Mouse (Mus musculus) right cerebral cortex, adult 18-20 months (tissue): ENCODE results near the gene Gm20532.
"Not testable (repeated sequence)": the region's sequence is repeated elsewhere in the genome, so short reads cannot be mapped to it uniquely, and the experiment has no call there.

Experiments used
- DNase-seq: peaks from one replicate; pipeline ENCODE4 v3.0.0; 2022; ENCODE audit warnings: mixed read lengths

Gm20532 gene

DNA sequence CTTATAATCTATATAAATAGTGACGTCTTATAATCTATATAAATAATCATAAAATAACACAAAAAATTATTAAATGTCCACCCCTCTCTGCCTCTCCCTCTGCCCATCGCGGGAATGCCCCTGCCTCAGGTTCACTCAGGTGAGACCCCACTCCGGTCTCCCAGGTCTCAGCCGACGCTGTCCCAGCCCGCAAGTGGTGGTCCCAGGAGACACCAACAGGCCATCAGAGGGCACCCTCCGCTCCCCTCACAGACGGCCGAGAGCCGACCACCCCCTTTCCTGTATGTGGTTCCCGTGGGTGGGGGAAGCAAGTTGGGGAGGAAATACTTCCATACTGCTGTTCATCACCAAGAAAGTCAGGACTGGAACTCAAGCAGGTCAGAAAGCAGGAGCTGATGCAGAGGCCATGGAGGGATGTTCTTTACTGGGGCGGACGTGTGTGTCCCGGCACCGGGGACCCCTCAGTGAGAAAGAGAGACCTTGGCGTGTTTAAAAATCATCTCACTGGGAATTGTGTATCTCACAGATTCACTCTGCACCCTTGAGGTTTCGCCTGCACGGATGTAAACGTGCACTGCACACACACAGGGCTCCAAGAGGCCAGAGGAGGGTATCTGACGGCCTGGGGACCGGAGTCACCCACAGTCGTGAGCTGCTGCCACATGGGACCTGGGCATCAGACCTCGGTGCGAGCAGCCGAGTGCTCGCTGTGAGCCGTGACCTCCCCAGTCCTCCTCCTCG, 75.5 kb downstream of the Gm20532 start:
- DNase-seq, result no peak

GRCm38 (mm10) chr2:26662509-26662882, 76.1 kb downstream of the Gm20532 start:
- DNase-seq, result no peak

DNA sequence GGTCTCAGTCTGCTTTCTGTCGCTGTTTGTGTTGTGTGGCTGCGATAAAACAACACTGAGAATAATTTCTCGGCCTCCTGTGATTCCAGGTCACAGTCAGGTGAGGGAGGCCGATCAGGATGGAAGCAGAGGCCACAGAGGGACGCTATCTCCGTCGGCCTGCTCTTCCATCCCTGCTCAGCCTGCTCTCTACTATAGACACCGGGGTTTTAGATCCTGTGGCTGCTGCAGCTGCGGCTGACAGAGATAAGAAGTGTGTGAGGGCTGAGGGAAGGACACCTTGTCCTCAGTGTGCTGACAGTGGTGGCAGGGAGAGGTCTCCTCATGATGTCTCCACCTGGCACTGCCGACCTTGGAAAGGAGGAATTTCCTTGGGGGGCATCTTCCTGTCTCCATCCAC, 76.7 kb downstream of the Gm20532 start:
- DNase-seq, result no peak

- not testable (repeated sequence) for DNase-seq
Observed at GRCm38 (mm10) chr2:26663551-26663950, 77.1 kb downstream of the Gm20532 start.

GRCm38 (mm10) chr2:26668746-26669145, 82.3 kb downstream of the Gm20532 start:
- no peak for DNase-seq

DNA sequence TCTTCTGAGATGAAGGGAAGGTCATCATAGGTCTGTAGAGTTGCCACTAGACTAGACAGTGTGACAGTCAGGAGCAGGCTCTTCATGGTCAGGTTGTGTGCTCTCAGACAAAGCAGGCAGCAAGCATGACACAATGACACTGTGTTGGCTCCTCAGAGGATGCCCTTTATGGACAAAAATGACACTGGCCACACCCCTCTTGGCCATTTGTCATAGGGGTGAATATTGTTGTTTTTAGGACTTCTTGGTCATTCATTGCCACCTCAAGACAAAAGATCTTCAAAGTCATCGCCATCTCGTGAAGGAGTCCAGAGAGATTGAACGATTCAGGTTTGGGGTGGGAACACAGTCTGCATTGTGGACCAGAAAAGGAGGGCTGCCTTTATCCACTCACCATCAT, 84.7 kb downstream of the Gm20532 start, which contains the start of gene Lcn4:
Gene Lcn4 (minus strand): TSS at position 101 of the 400 bp plus-strand sequence.
- DNase-seq, result no peak
